Mouse (Mus musculus): ENCODE data around the gene Kcnk13.

The Kcnk13 gene

GRCm38 (mm10) chr12:100023821-100024365 is 59.6 kb downstream of the Kcnk13 start:
- no peak for DNase-seq

GRCm38 (mm10) chr12:100025675-100026074 is 61.4 kb downstream of the Kcnk13 start:
- no peak for DNase-seq

- no peak for DNase-seq
Measured at GRCm38 (mm10) chr12:100026715-100027245, 62.5 kb downstream of the Kcnk13 start.

- no peak for DNase-seq
Measured at GRCm38 (mm10) chr12:100027281-100027680, 63.0 kb downstream of the Kcnk13 start.

- no peak for DNase-seq
Measured at GRCm38 (mm10) chr12:100031681-100032080, 67.4 kb downstream of the Kcnk13 start.

- DNase-seq = no peak
Measured at GRCm38 (mm10) chr12:100032521-100032920, 68.2 kb downstream of the Kcnk13 start.

GRCm38 (mm10) chr12:100038741-100039262 is 74.5 kb downstream of the Kcnk13 start:
- DNase-seq = no peak

- DNase-seq = no peak
Measured at GRCm38 (mm10) chr12:100042116-100042515, 77.8 kb downstream of the Kcnk13 start.

GRCm38 (mm10) chr12:100044704-100045103 is 80.4 kb downstream of the Kcnk13 start:
- DNase-seq = no peak

GRCm38 (mm10) chr12:100050552-100050951 is 86.3 kb downstream of the Kcnk13 start:
- DNase-seq = no peak

GRCm38 (mm10) chr12:100053617-100054016 is 89.3 kb downstream of the Kcnk13 start:
- no peak for DNase-seq

GRCm38 (mm10) chr12:100061071-100061470 is 96.8 kb downstream of the Kcnk13 start:
- no peak for DNase-seq

- peak; percentile 51 for DNase-seq
Measured at GRCm38 (mm10) chr12:100061826-100062225, 97.5 kb downstream of the Kcnk13 start.

GRCm38 (mm10) chr12:100062584-100062983 is 98.3 kb downstream of the Kcnk13 start:
- peak; percentile 79 for DNase-seq

GRCm38 (mm10) chr12:100065109-100065508 is 100.8 kb downstream of the Kcnk13 start:
- DNase-seq = no peak

- peak; percentile 32 for DNase-seq
Measured at GRCm38 (mm10) chr12:100067477-100067876, 103.2 kb downstream of the Kcnk13 start.

GRCm38 (mm10) chr12:100073201-100073672 is 108.9 kb downstream of the Kcnk13 start:
- peak; percentile 49 for DNase-seq

GRCm38 (mm10) chr12:100075715-100076114 is 111.4 kb downstream of the Kcnk13 start:
- no peak for DNase-seq

- DNase-seq = peak; percentile 67
Measured at GRCm38 (mm10) chr12:100079636-100080286, 115.5 kb downstream of the Kcnk13 start.

GRCm38 (mm10) chr12:100088026-100088425 is 123.7 kb downstream of the Kcnk13 start:
- DNase-seq = no peak

- no peak for DNase-seq
Measured at GRCm38 (mm10) chr12:100089265-100089664, 125.0 kb downstream of the Kcnk13 start.

GRCm38 (mm10) chr12:100090750-100091149 is 126.5 kb downstream of the Kcnk13 start:
- no peak for DNase-seq

GRCm38 (mm10) chr12:100093046-100093445 is 128.7 kb downstream of the Kcnk13 start:
- no peak for DNase-seq
